Mouse (Mus musculus) brain, embryonic 14.5 days (tissue): ENCODE measurements around the gene Pitpnm1.

Experiments
- CTCF ChIP-seq: fragments of 200-500 bp; IDR thresholded peaks from 2 replicates; pipeline ENCODE4 v1.5.1; 2012; ENCODE audit warnings: inconsistent platforms, mild to moderate bottlenecking, moderate library complexity, borderline replicate concordance; ENCODE audit not compliant: insufficient read depth, insufficient read length; ENCODE audit errors: extremely low read depth
- POLR2A ChIP-seq: fragments of 200-500 bp; IDR thresholded peaks from 2 replicates; pipeline ENCODE4 v1.6.1; 2012; ENCODE audit warnings: mild to moderate bottlenecking, inconsistent platforms, borderline replicate concordance; ENCODE audit not compliant: poor library complexity, insufficient read depth, insufficient read length, severe bottlenecking; ENCODE audit errors: extremely low read depth

GRCm38 (mm10) chr19:4094774-4095303 lies 5.0 kb upstream of the Pitpnm1 start:
- TF ChIP-seq POLR2A, result no peak
- TF ChIP-seq CTCF, result no peak
